Mouse (Mus musculus) left cerebral cortex, postnatal 14 days (tissue): ENCODE measurements around the gene Spg7. TPM values are rescaled to one million over a fixed set of nuclear protein-coding genes. Genes with fewer than 3 reads are reported as not detected.

Source experiments
- microRNA-seq, 2 experiments: library from miRNA; unstranded; fragments of <30 nt; microRNA quantifications; one replicate each; pipeline ENCODE4 v1.2.0; 2022
- total RNA-seq, 2 experiments: library from RNA; stranded (reverse); gene quantifications; 2 replicates each; pipeline ENCODE4 v1.2.3; 2021

Spg7 gene
- total RNA-seq, 2 experiments from 2014 or later = 69.0 to 69.4 TPM

Small RNA genes lying within 50 kb of the gene (microRNA-seq; reads per million reads assigned to microRNA genes)
- 0.67 to 0.79 reads per million in 2 experiments for gene Mir7079
- gene Mir7080 = 195 to 204 reads per million in 2 experiments

Other genes starting within 250 kb of the Spg7 start
- gene Cdh15, start 215.0 kb upstream of the Spg7 start, total RNA-seq = 1 to 10 TPM; 1.1 TPM
- 100 to 1,000 TPM; 146 to 151 TPM for gene Ankrd11, start 20.7 kb upstream of the Spg7 start, total RNA-seq
- 100 to 1,000 TPM; 356 to 384 TPM for gene Rpl13, start 39.4 kb downstream of the Spg7 start, total RNA-seq
- gene Cpne7, start 54.4 kb downstream of the Spg7 start, total RNA-seq = 10 to 100 TPM; 55.0 to 77.7 TPM
- gene Sult5a1, start 95.4 kb downstream of the Spg7 start, total RNA-seq = under 1 TPM in 1 of 2 experiments, not detected in 1; 0.59 TPM
- not detected for gene Dpep1, start 123.3 kb downstream of the Spg7 start, total RNA-seq
- gene Chmp1a, start 149.8 kb downstream of the Spg7 start, total RNA-seq = 100 to 1,000 TPM in 1 of 2 experiments, 10 to 100 TPM in 1; 99.0 to 108 TPM
- gene Spata33, start 149.9 kb downstream of the Spg7 start, total RNA-seq = 10 to 100 TPM in 1 of 2 experiments, 1 to 10 TPM in 1; 7.1 to 10.2 TPM
- 10 to 100 TPM; 71.2 to 75.6 TPM for gene Cdk10, start 161.9 kb downstream of the Spg7 start, total RNA-seq
- gene Spata2l, start 173.3 kb downstream of the Spg7 start, total RNA-seq = 100 to 1,000 TPM; 125 to 142 TPM
- gene Zfp276, start 191.3 kb downstream of the Spg7 start, total RNA-seq = 10 to 100 TPM; 20.4 to 20.9 TPM
- 10 to 100 TPM; 60.2 to 71.8 TPM for gene Vps9d1, start 191.4 kb downstream of the Spg7 start, total RNA-seq